15 mouse cellular contexts compared by ENCODE assay signal in genomic region chr7:140834968-140835757, GRCm38 (mm10). TPM values are rescaled to one million over a fixed set of nuclear protein-coding genes. Genes with fewer than 3 reads are reported as not detected.
DNase-seq lines count a peak whose midpoint lies in the region; ATAC-seq and TF ChIP-seq lines count a peak whose summit lies in the region.
"Had no signal": no experiment of that assay in that cellular context is flagged by ENCODE, and none has a peak within 500 bp of the region (broad histone marks: within the 10 kb centered on the region; RNA-seq: fewer than 3 reads in every experiment).

TSS of gene Urah (plus strand) at chr7:140835018.

- DNase-seq in hindbrain, embryonic 10.5 days (ENCODE audit: low spot score): no peak
- no peak for DNase-seq in hindbrain, postnatal 0 days (ENCODE audit: low spot score)
- peak; percentile 51 for DNase-seq in adrenal gland, postnatal 25 days
- peak; percentile 32 for DNase-seq in liver, embryonic 11.5 days (ENCODE audit: low spot score)
- DNase-seq in frontal cortex, postnatal 36 days (ENCODE audit: low spot score in 2 of 2): no peak
- DNase-seq in B cell, adult 2 months: no peak
- DNase-seq: embryo, embryonic 11 days; heart, adult 2 months; spleen, adult 18-20 months had no signal

- peaks cover 16% of the 10 kb centered on the region; the same call in 1 of the 2 replicates for H3K27me3 ChIP-seq in hindbrain, embryonic 10.5 days (ENCODE audit: insufficient read depth, poor library complexity, severe bottlenecking)
- no peaks in the 10 kb centered on the region for H3K27me3 ChIP-seq in hindbrain, postnatal 0 days (ENCODE audit: insufficient read depth, low read length)
- peaks cover 5% of the 10 kb centered on the region for H3K27me3 ChIP-seq in liver, embryonic 11.5 days (replicated peaks; ENCODE audit: control insufficient read depth, insufficient read depth, low read length)
- H3K27me3 ChIP-seq in small intestine, adult 2 months (ENCODE audit: control insufficient read depth, insufficient read depth, low read length): no peaks in the 10 kb centered on the region

- TF ChIP-seq POLR2A in small intestine, adult 2 months (IDR thresholded peaks at IDR 0.05; ENCODE audit: low read depth, low read length): peak; percentile 47; the same call in 1 of the 2 replicates

- no peaks in the 10 kb centered on the region for H3K9me3 ChIP-seq in hindbrain, embryonic 10.5 days
- no peaks in the 10 kb centered on the region for H3K9me3 ChIP-seq in hindbrain, postnatal 0 days (ENCODE audit: low read length)
- no peaks in the 10 kb centered on the region for H3K9me3 ChIP-seq in liver, embryonic 11.5 days (ENCODE audit: control insufficient read depth, low read length)
- H3K9me3 ChIP-seq: neural tube, embryonic 13.5 days had no signal

- H3K4me2 ChIP-seq in hindbrain, postnatal 0 days (ENCODE audit: low read depth, low read length): no peak within 1 kb of the TSS
- H3K4me2 ChIP-seq in liver, embryonic 11.5 days: peak within 1 kb of the TSS; percentile 26
- H3K4me2 ChIP-seq: neural tube, embryonic 13.5 days had no signal

- no peak for TF ChIP-seq CTCF in hindbrain, postnatal 0 days (IDR thresholded peaks at IDR 0.05; ENCODE audit: low read depth)
- no peak for TF ChIP-seq CTCF in small intestine, adult 2 months (IDR thresholded peaks at IDR 0.05; ENCODE audit: extremely low read depth, insufficient read length, insufficient replicate concordance, low read depth, low read length)

- no peak for ATAC-seq in hindbrain, postnatal 0 days
- peak; percentile 50; the same call in 1 of the 2 replicates for ATAC-seq in liver, embryonic 11.5 days (replicated peaks; ENCODE audit: low FRiP score)
- no peak for ATAC-seq in cerebellum, adult (ENCODE audit: insufficient number of reproducible peaks, low FRiP score, low TSS enrichment)
- ATAC-seq: CD4-positive, CD25-positive, alpha-beta regulatory T cell, adult 4 months; inflammation-experienced regulatory T-cells, adult 6 months had no signal

- H3K27ac ChIP-seq in hindbrain, embryonic 10.5 days: 0 out of 2 replicates have a peak within 1 kb of the TSS, but pooled peaks have one; percentile 36
- H3K27ac ChIP-seq in hindbrain, postnatal 0 days: no peak within 1 kb of the TSS
- no peak within 1 kb of the TSS for H3K27ac ChIP-seq in liver, embryonic 11.5 days (ENCODE audit: low read depth, low read length)
- peak within 1 kb of the TSS; percentile 58 for H3K27ac ChIP-seq in small intestine, adult 2 months (ENCODE audit: insufficient read depth, low read depth, low read length)
- H3K27ac ChIP-seq: heart, adult 2 months; macrophage; neural tube, embryonic 13.5 days had no signal

- no peak within 1 kb of the TSS for H3K4me3 ChIP-seq in hindbrain, embryonic 10.5 days
- H3K4me3 ChIP-seq in hindbrain, postnatal 0 days (ENCODE audit: low read length): no peak within 1 kb of the TSS
- H3K4me3 ChIP-seq in liver, embryonic 11.5 days (ENCODE audit: low read depth, low read length): no peak within 1 kb of the TSS; the same call in 1 of the 2 replicates
- H3K4me3 ChIP-seq in small intestine, adult 2 months (ENCODE audit: low read depth, low read length): peak within 1 kb of the TSS; percentile 58
- H3K4me3 ChIP-seq: heart, adult 2 months; neural tube, embryonic 13.5 days had no signal

- no peak within 1 kb of the TSS for H3K9ac ChIP-seq in hindbrain, postnatal 0 days (replicated peaks; ENCODE audit: low read length)
- no peak within 1 kb of the TSS for H3K9ac ChIP-seq in liver, embryonic 11.5 days (ENCODE audit: low read depth, low read length)
- H3K9ac ChIP-seq: neural tube, embryonic 13.5 days had no signal

- H3K4me1 ChIP-seq in hindbrain, embryonic 10.5 days (replicated peaks): 0 out of 2 replicates have a peak, but pooled peaks cover 4% of the 10 kb centered on the region
- H3K4me1 ChIP-seq in hindbrain, postnatal 0 days (ENCODE audit: insufficient read depth, low read length): no peaks in the 10 kb centered on the region
- H3K4me1 ChIP-seq in liver, embryonic 11.5 days (replicated peaks; ENCODE audit: control insufficient read depth, insufficient read depth, low read length): no peaks in the 10 kb centered on the region; the same call in 1 of the 2 replicates
- H3K4me1 ChIP-seq in small intestine, adult 2 months (ENCODE audit: control insufficient read depth, insufficient read depth, insufficient read length, low read length): peaks cover 9% of the 10 kb centered on the region
- H3K4me1 ChIP-seq: neural tube, embryonic 13.5 days had no signal

- WGBS in hindbrain, embryonic 10.5 days: 49% methylated on average over 20 of the region's 20 CpGs
- 51% methylated on average over 20 of the region's 20 CpGs for WGBS in hindbrain, postnatal 0 days
- 46% methylated on average over 20 of the region's 20 CpGs for WGBS in liver, embryonic 11.5 days
- WGBS in small intestine, adult 2 months: 21% methylated on average over 20 of the region's 20 CpGs

- no peaks in the 10 kb centered on the region for H3K36me3 ChIP-seq in hindbrain, embryonic 10.5 days
- no peaks in the 10 kb centered on the region for H3K36me3 ChIP-seq in hindbrain, postnatal 0 days (ENCODE audit: insufficient read depth, low read length)
- no peaks in the 10 kb centered on the region for H3K36me3 ChIP-seq in liver, embryonic 11.5 days (ENCODE audit: control insufficient read depth, insufficient read depth, low read length)
- no peaks in the 10 kb centered on the region for H3K36me3 ChIP-seq in small intestine, adult 2 months (ENCODE audit: control insufficient read depth, insufficient read depth, low read length)
- H3K36me3 ChIP-seq: neural tube, embryonic 13.5 days had no signal

RNA-seq across cellular contexts. Expression of gene Urah, which starts in this region (rescaled TPM):
- 0.71 and 0.97 TPM in 2 replicates for polyA plus RNA-seq in hindbrain, embryonic 10.5 days (2016; fragmentation: Nextera tagmentation; extraction: Ambion mirVana)
- 0.37 TPM in 1 of 2 replicates, not detected in the other for total RNA-seq in hindbrain, postnatal 0 days (2014; rRNA removed)
- 0.43 and 0.80 TPM in 2 replicates for polyA plus RNA-seq in hindbrain, postnatal 0 days (2015; fragmentation: Nextera tagmentation; extraction: Ambion mirVana)
- 0.61 and 2.8 TPM in 2 replicates for total RNA-seq in adrenal gland, postnatal 25 days (2021)
- 2.7 and 3.7 TPM in 2 replicates for polyA plus RNA-seq in liver, embryonic 11.5 days (2014; fragmentation: Nextera tagmentation; extraction: Ambion mirVana)
- 36.7 and 37.3 TPM in 2 replicates for polyA plus RNA-seq in small intestine, adult 2 months (2012; rRNA removed)
- polyA plus RNA-seq: CD4-positive, CD25-positive, alpha-beta regulatory T cell, adult 4 months; inflammation-experienced regulatory T-cells, adult 6 months; macrophage; neural tube, embryonic 13.5 days had no signal

Comparison
In these comparisons a context has a peak if more than half of its experiments do, and no peak if none do; other contexts are left out.
1. H3K27ac ChIP-seq: peak in hindbrain, embryonic 10.5 days (single experiment) and small intestine, adult 2 months (single experiment); none in hindbrain, postnatal 0 days (single experiment) and liver, embryonic 11.5 days (single experiment).
2. DNase-seq: peak in adrenal gland, postnatal 25 days (single experiment) and liver, embryonic 11.5 days (single experiment); none in hindbrain, embryonic 10.5 days (single experiment), hindbrain, postnatal 0 days (single experiment), frontal cortex, postnatal 36 days (0 of 2) and B cell, adult 2 months (0 of 2).